Mouse (Mus musculus) hindbrain, embryonic 15.5 days (tissue): ENCODE data around the gene F7. TPM values are rescaled to one million over a fixed set of nuclear protein-coding genes. Genes with fewer than 3 reads are reported as not detected.

Experiments
- polyA plus RNA-seq: library from polyadenylated mRNA; unstranded; fragments of >200 nt; fragmentation: Nextera tagmentation; extraction: Ambion mirVana; gene quantifications from 2 replicates; pipeline ENCODE4 v1.2.1, GENCODE M21; 2015

The F7 gene
- polyA plus RNA-seq, 1 experiment from 2014 or later: 0.10 TPM

Other genes starting within 250 kb of the F7 start
- 146 and 155 TPM in 2 replicates for gene Mcf2l, start 152.2 kb upstream of the F7 start, polyA plus RNA-seq
- gene F10, start 11.3 kb downstream of the F7 start, polyA plus RNA-seq: 0.17 and 0.31 TPM in 2 replicates
- 0.84 and 1.1 TPM in 2 replicates for gene Proz, start 34.9 kb downstream of the F7 start, polyA plus RNA-seq
- 40.4 TPM in 2 replicates for gene Pcid2, start 79.4 kb downstream of the F7 start, polyA plus RNA-seq
- gene Cul4a, start 79.6 kb downstream of the F7 start, polyA plus RNA-seq: 68.2 and 69.8 TPM in 2 replicates
- 297 and 317 TPM in 2 replicates for gene Lamp1, start 133.1 kb downstream of the F7 start, polyA plus RNA-seq
- 11.9 and 13.9 TPM in 2 replicates for gene Grtp1, start 174.6 kb downstream of the F7 start, polyA plus RNA-seq
- 0.14 and 0.17 TPM in 2 replicates for gene Adprhl1, start 228.1 kb downstream of the F7 start, polyA plus RNA-seq